Mouse (Mus musculus) lung, postnatal 0 days (tissue): ENCODE data around the gene Mylk.

Source experiments
- CTCF ChIP-seq: IDR thresholded peaks from 2 replicates; pipeline ENCODE4 v1.5.1; 2016; ENCODE audit warnings: antibody characterized with exemption, mild to moderate bottlenecking
- EP300 ChIP-seq: IDR thresholded peaks from 2 replicates; pipeline ENCODE4 v1.6.1; 2016; ENCODE audit warnings: antibody characterized with exemption, mild to moderate bottlenecking, control low read depth

GRCm38 (mm10) chr16:34895916-34896315 is 150.9 kb downstream of the Mylk start:
- TF ChIP-seq CTCF (no peak), EP300 (no peak)
